In genomic region chr7:46421535-46421934, GRCm38 (mm10) we compare ENCODE assay signal across 16 mouse cellular contexts. TPM values are rescaled to one million over a fixed set of nuclear protein-coding genes. Genes with fewer than 3 reads are reported as not detected.
DNase-seq lines count a peak whose midpoint lies in the region; ATAC-seq and TF ChIP-seq lines count a peak whose summit lies in the region.
"Had no signal": no experiment of that assay in that cellular context is flagged by ENCODE, and none has a peak within 500 bp of the region (broad histone marks: within the 10 kb centered on the region; RNA-seq: fewer than 3 reads in every experiment).

No protein-coding gene starts in this region.

- H3K36me3 ChIP-seq in forebrain, postnatal 0 days (ENCODE audit: insufficient read depth) = no peaks in the 10 kb centered on the region
- H3K36me3 ChIP-seq in midbrain, embryonic 13.5 days = no peaks in the 10 kb centered on the region
- H3K36me3 ChIP-seq in lung, postnatal 0 days (ENCODE audit: insufficient read depth, low read length) = no peaks in the 10 kb centered on the region
- H3K36me3 ChIP-seq: liver, embryonic 15.5 days had no signal

- 33% methylated on average over 5 of the region's 5 CpGs for WGBS in forebrain, postnatal 0 days
- 43% methylated on average over 5 of the region's 5 CpGs for whole genome bisulfite sequencing in midbrain, embryonic 13.5 days
- WGBS in lung, postnatal 0 days = 18% methylated on average over 5 of the region's 5 CpGs

- intact Hi-C loops in gastrocnemius, adult 2 months (cut with DNase I) = no loop called here
- intact Hi-C loops in gastrocnemius, postnatal 14 days (cut with DNase I; ENCODE audit: low total_unique reads) = loop anchor here (10.0 kb wide), 1 partner anchor 113 kb away; no protein-coding TSS in a partner anchor

- TF ChIP-seq EP300 in lung, postnatal 0 days (IDR thresholded peaks at IDR 0.05) = no peak

- peak overlapping the region; percentile 43; the same call in 1 of the 2 replicates for H3K4me2 ChIP-seq in forebrain, postnatal 0 days (ENCODE audit: low read depth)
- H3K4me2 ChIP-seq in midbrain, embryonic 13.5 days (replicated peaks) = no peak overlapping the region
- H3K4me2 ChIP-seq in lung, postnatal 0 days (replicated peaks; ENCODE audit: low read depth, low read length) = no peak overlapping the region
- H3K4me2 ChIP-seq: liver, embryonic 15.5 days had no signal

- peak overlapping the region; percentile 81 for H3K27ac ChIP-seq in gastrocnemius, adult 2 months
- H3K27ac ChIP-seq in forebrain, postnatal 0 days (ENCODE audit: low read depth, low read length) = peak overlapping the region; percentile 76
- H3K27ac ChIP-seq in midbrain, embryonic 13.5 days = peak overlapping the region; percentile 81
- H3K27ac ChIP-seq in lung, postnatal 0 days (ENCODE audit: low read length) = no peak overlapping the region
- H3K27ac ChIP-seq: kidney, postnatal 0 days; liver, embryonic 15.5 days had no signal

- H3K27me3 ChIP-seq in forebrain, postnatal 0 days (ENCODE audit: insufficient read depth, low read length) = no peaks in the 10 kb centered on the region
- no peaks in the 10 kb centered on the region for H3K27me3 ChIP-seq in midbrain, embryonic 13.5 days
- no peaks in the 10 kb centered on the region for H3K27me3 ChIP-seq in lung, postnatal 0 days (replicated peaks; ENCODE audit: insufficient read depth, low read length)
- H3K27me3 ChIP-seq: liver, embryonic 15.5 days had no signal

- H3K4me3 ChIP-seq in gastrocnemius, adult 2 months = no peak overlapping the region
- H3K4me3 ChIP-seq in forebrain, postnatal 0 days (ENCODE audit: low read depth, low read length) = no peak overlapping the region
- no peak overlapping the region for H3K4me3 ChIP-seq in midbrain, embryonic 13.5 days (replicated peaks)
- no peak overlapping the region for H3K4me3 ChIP-seq in lung, postnatal 0 days (ENCODE audit: low read depth, low read length)
- H3K4me3 ChIP-seq: liver, embryonic 15.5 days had no signal

- no peak for ATAC-seq in forebrain, postnatal 0 days
- ATAC-seq in midbrain, embryonic 13.5 days = peak; percentile 22; the same call in 1 of the 2 replicates
- ATAC-seq in lung, postnatal 0 days = no peak
- ATAC-seq: CD4-positive, CD25-positive, alpha-beta regulatory T cell, adult 4 months; Patski had no signal

- DNase-seq in gastrocnemius, adult 2 months = no peak
- DNase-seq in gastrocnemius, postnatal 14 days = no peak
- DNase-seq in cerebellum, adult 9-11 months = peak; percentile 81
- DNase-seq in forebrain, postnatal 0 days = peak; percentile 20
- DNase-seq in adrenal gland, adult 2 months = no peak
- no peak for DNase-seq in lung, postnatal 0 days (ENCODE audit: low spot score)
- DNase-seq: adrenal gland, postnatal 10 days; thymus, adult 2 months had no signal

- H3K4me1 ChIP-seq in forebrain, postnatal 0 days (ENCODE audit: insufficient read depth) = peaks cover 27% of the 10 kb centered on the region
- H3K4me1 ChIP-seq in midbrain, embryonic 13.5 days (replicated peaks) = peaks cover 62% of the 10 kb centered on the region
- H3K4me1 ChIP-seq in lung, postnatal 0 days (ENCODE audit: insufficient read depth, low read depth, low read length) = no peaks in the 10 kb centered on the region
- H3K4me1 ChIP-seq: liver, embryonic 15.5 days had no signal

- no peak for TF ChIP-seq CTCF in gastrocnemius, adult 2 months (IDR thresholded peaks at IDR 0.05)
- no peak for TF ChIP-seq CTCF in forebrain, postnatal 0 days (IDR thresholded peaks at IDR 0.05; ENCODE audit: low read depth)
- TF ChIP-seq CTCF in lung, postnatal 0 days (IDR thresholded peaks at IDR 0.05) = no peak

- H3K9ac ChIP-seq in forebrain, postnatal 0 days = no peak overlapping the region
- H3K9ac ChIP-seq in midbrain, embryonic 13.5 days (replicated peaks) = no peak overlapping the region
- no peak overlapping the region for H3K9ac ChIP-seq in lung, postnatal 0 days (replicated peaks; ENCODE audit: low read depth)
- H3K9ac ChIP-seq: liver, embryonic 15.5 days had no signal

- H3K9me3 ChIP-seq in forebrain, postnatal 0 days (ENCODE audit: low read length) = no peaks in the 10 kb centered on the region
- H3K9me3 ChIP-seq in midbrain, embryonic 13.5 days = no peaks in the 10 kb centered on the region
- no peaks in the 10 kb centered on the region for H3K9me3 ChIP-seq in lung, postnatal 0 days (ENCODE audit: low read length)
- H3K9me3 ChIP-seq: liver, embryonic 15.5 days had no signal

RNA-seq across cellular contexts. Expression of gene Kcnc1, which starts 25.2 kb away (rescaled TPM):
- 10 to 100 TPM; 38.9 to 66.6 TPM for total RNA-seq in gastrocnemius, adult 2 months (2021)
- 10 to 100 TPM; 34.8 to 35.1 TPM for total RNA-seq in gastrocnemius, postnatal 14 days (2021)
- total RNA-seq in forebrain, postnatal 0 days (2014; rRNA removed) = 19.2 and 23.3 TPM in 2 replicates
- 9.3 and 22.8 TPM in 2 replicates for polyA plus RNA-seq in forebrain, postnatal 0 days (2015; fragmentation: Nextera tagmentation; extraction: Ambion mirVana)
- 8.0 and 8.5 TPM in 2 replicates for polyA plus RNA-seq in midbrain, embryonic 13.5 days (2015; fragmentation: Nextera tagmentation; extraction: Ambion mirVana)
- under 1 TPM; 0.28 to 0.37 TPM for total RNA-seq in adrenal gland, adult 2 months (2021)
- 0.75 and 0.76 TPM in 2 replicates for polyA plus RNA-seq in adrenal gland, adult 2 months (2012; rRNA removed)
- polyA plus RNA-seq in lung, postnatal 0 days (2015; fragmentation: Nextera tagmentation; extraction: Ambion mirVana) = 0.06 and 0.07 TPM in 2 replicates
- polyA plus RNA-seq: liver, embryonic 15.5 days had no signal

RNA-seq across cellular contexts. Expression of gene Myod1, which starts 45.3 kb away (rescaled TPM):
- total RNA-seq in gastrocnemius, adult 2 months (2021) = 10 to 100 TPM; 17.3 to 21.3 TPM
- total RNA-seq in gastrocnemius, postnatal 14 days (2021) = 10 to 100 TPM; 24.3 to 30.6 TPM
- not detected in 2 replicates for total RNA-seq in forebrain, postnatal 0 days (2014; rRNA removed)
- 0.19 TPM in 1 of 2 replicates, not detected in the other for polyA plus RNA-seq in forebrain, postnatal 0 days (2015; fragmentation: Nextera tagmentation; extraction: Ambion mirVana)
- polyA plus RNA-seq in midbrain, embryonic 13.5 days (2015; fragmentation: Nextera tagmentation; extraction: Ambion mirVana) = not detected in 2 replicates
- not detected for total RNA-seq in adrenal gland, adult 2 months (2021)
- not detected in 2 replicates for polyA plus RNA-seq in adrenal gland, adult 2 months (2012; rRNA removed)
- polyA plus RNA-seq in lung, postnatal 0 days (2015; fragmentation: Nextera tagmentation; extraction: Ambion mirVana) = not detected in 2 replicates
- total RNA-seq: common myeloid progenitor, adult 5-6 weeks; hematopoietic stem cell, adult 5-6 weeks; megakaryocyte progenitor cell, adult 5-6 weeks had no signal
- polyA plus RNA-seq: CD4-positive, CD25-positive, alpha-beta regulatory T cell, adult 4 months; kidney, postnatal 0 days; Patski had no signal

Comparison
In these comparisons a context has a peak if more than half of its experiments do, and no peak if none do; other contexts are left out.
1. DNase-seq: peak in cerebellum, adult 9-11 months (single experiment) and forebrain, postnatal 0 days (single experiment); none in gastrocnemius, adult 2 months (single experiment), gastrocnemius, postnatal 14 days (single experiment), adrenal gland, adult 2 months (single experiment) and lung, postnatal 0 days (single experiment).
2. RNA of gene Kcnc1, which starts 25.2 kb away (total RNA-seq): 38.9 to 66.6 TPM in gastrocnemius, adult 2 months, 34.8 to 35.1 TPM in gastrocnemius, postnatal 14 days and 19.2 to 23.3 TPM in forebrain, postnatal 0 days; 0.28 to 0.37 TPM in adrenal gland, adult 2 months; every median in the first group is over 10 times any median in the second.
3. RNA of gene Myod1, which starts 45.3 kb away (total RNA-seq): 24.3 to 30.6 TPM in gastrocnemius, postnatal 14 days and 17.3 to 21.3 TPM in gastrocnemius, adult 2 months; not detected in forebrain, postnatal 0 days and not detected in adrenal gland, adult 2 months; every median in the first group is over 10 times any median in the second.